Comparison of ENCODE assay signal across 28 mouse cellular contexts in genomic region chr16:68351088-68351487, GRCm38 (mm10).
DNase-seq lines count a peak whose midpoint lies in the region; ATAC-seq and TF ChIP-seq lines count a peak whose summit lies in the region.
"Had no signal": no experiment of that assay in that cellular context is flagged by ENCODE, and none has a peak within 500 bp of the region (broad histone marks: within the 10 kb centered on the region; RNA-seq: fewer than 3 reads in every experiment).

No protein-coding gene starts in this region.

- H3K4me2 ChIP-seq in forebrain, embryonic 16.5 days (ENCODE audit: low read length) = no peak overlapping the region
- H3K4me2 ChIP-seq in forebrain, embryonic 11.5 days (ENCODE audit: low read depth, low read length, severe bottlenecking) = no peak overlapping the region
- no peak overlapping the region for H3K4me2 ChIP-seq in intestine, embryonic 15.5 days (replicated peaks)
- H3K4me2 ChIP-seq in intestine, embryonic 16.5 days (ENCODE audit: low read depth, low read length) = no peak overlapping the region
- no peak overlapping the region for H3K4me2 ChIP-seq in neural tube, embryonic 14.5 days (ENCODE audit: low read depth, low read length)
- H3K4me2 ChIP-seq: embryonic facial prominence, embryonic 15.5 days; heart, embryonic 12.5 days; limb, embryonic 15.5 days; lung, embryonic 15.5 days had no signal

- no peak for TF ChIP-seq CTCF in brain, embryonic 14.5 days (IDR thresholded peaks at IDR 0.05; ENCODE audit: borderline replicate concordance, extremely low read depth, insufficient read depth, insufficient read length)

- peak; percentile 45 for ATAC-seq in forebrain, embryonic 16.5 days
- ATAC-seq in forebrain, embryonic 11.5 days (replicated peaks; ENCODE audit: low FRiP score) = no peak
- 0 out of 2 replicates have a peak, but pooled peaks have one; percentile 23 for ATAC-seq in intestine, embryonic 15.5 days
- no peak for ATAC-seq in intestine, embryonic 16.5 days
- peak; percentile 96 for ATAC-seq in neural tube, embryonic 14.5 days (ENCODE audit: low read depth)
- ATAC-seq: midbrain, embryonic 16.5 days had no signal

- no peaks in the 10 kb centered on the region for H3K27me3 ChIP-seq in forebrain, embryonic 16.5 days (replicated peaks; ENCODE audit: control insufficient read depth, insufficient read depth, low read length)
- H3K27me3 ChIP-seq in forebrain, embryonic 11.5 days (ENCODE audit: control insufficient read depth, insufficient read depth, low read length) = no peaks in the 10 kb centered on the region
- no peaks in the 10 kb centered on the region for H3K27me3 ChIP-seq in intestine, embryonic 15.5 days (replicated peaks)
- H3K27me3 ChIP-seq in intestine, embryonic 16.5 days (replicated peaks; ENCODE audit: control insufficient read depth, insufficient read depth, low read length) = no peaks in the 10 kb centered on the region
- no peaks in the 10 kb centered on the region for H3K27me3 ChIP-seq in neural tube, embryonic 14.5 days (ENCODE audit: control insufficient read depth, insufficient read depth, low read length)
- H3K27me3 ChIP-seq: CH12.LX; embryonic facial prominence, embryonic 15.5 days; heart, embryonic 12.5 days; limb, embryonic 15.5 days; lung, embryonic 15.5 days had no signal

- H3K4me1 ChIP-seq in forebrain, embryonic 16.5 days (replicated peaks; ENCODE audit: control insufficient read depth, insufficient read depth, low read length) = no peaks in the 10 kb centered on the region
- no peaks in the 10 kb centered on the region for H3K4me1 ChIP-seq in forebrain, embryonic 11.5 days (replicated peaks; ENCODE audit: control insufficient read depth, insufficient read depth, low read length)
- no peaks in the 10 kb centered on the region for H3K4me1 ChIP-seq in intestine, embryonic 15.5 days (replicated peaks)
- no peaks in the 10 kb centered on the region for H3K4me1 ChIP-seq in intestine, embryonic 16.5 days (ENCODE audit: control insufficient read depth, insufficient read depth, low read length)
- no peaks in the 10 kb centered on the region for H3K4me1 ChIP-seq in neural tube, embryonic 14.5 days (ENCODE audit: control insufficient read depth, insufficient read depth, low read length)
- H3K4me1 ChIP-seq: embryonic facial prominence, embryonic 15.5 days; heart, embryonic 12.5 days; limb, embryonic 15.5 days; lung, embryonic 15.5 days had no signal

- no peak overlapping the region for H3K9ac ChIP-seq in forebrain, embryonic 16.5 days (replicated peaks; ENCODE audit: low read depth, low read length)
- no peak overlapping the region for H3K9ac ChIP-seq in forebrain, embryonic 11.5 days (ENCODE audit: low read length)
- H3K9ac ChIP-seq in intestine, embryonic 15.5 days = no peak overlapping the region
- H3K9ac ChIP-seq in intestine, embryonic 16.5 days (ENCODE audit: low read depth, low read length) = no peak overlapping the region
- H3K9ac ChIP-seq in neural tube, embryonic 14.5 days (replicated peaks; ENCODE audit: low read depth, low read length) = no peak overlapping the region
- H3K9ac ChIP-seq: embryonic facial prominence, embryonic 15.5 days; heart, embryonic 12.5 days; limb, embryonic 15.5 days; liver, embryonic 14.5 days; lung, embryonic 15.5 days had no signal

- H3K4me3 ChIP-seq in forebrain, embryonic 16.5 days (replicated peaks; ENCODE audit: low read length) = no peak overlapping the region
- H3K4me3 ChIP-seq in forebrain, embryonic 11.5 days (ENCODE audit: low read depth, low read length) = no peak overlapping the region
- H3K4me3 ChIP-seq in intestine, embryonic 15.5 days (replicated peaks) = no peak overlapping the region
- H3K4me3 ChIP-seq in intestine, embryonic 16.5 days (ENCODE audit: low read length) = no peak overlapping the region
- H3K4me3 ChIP-seq in neural tube, embryonic 14.5 days (ENCODE audit: low read depth, low read length) = no peak overlapping the region
- H3K4me3 ChIP-seq: embryonic facial prominence, embryonic 15.5 days; heart, embryonic 12.5 days; left cerebral cortex, adult 2 months; limb, embryonic 15.5 days; lung, embryonic 15.5 days had no signal

- no peak for TF ChIP-seq POLR2A in brain, embryonic 14.5 days (IDR thresholded peaks at IDR 0.05; ENCODE audit: borderline replicate concordance, extremely low read depth, insufficient read depth, insufficient read length, poor library complexity, severe bottlenecking)

- no peak for DNase-seq in forebrain, embryonic 11.5 days (ENCODE audit: low spot score)
- DNase-seq in brain, embryonic 14.5 days (ENCODE audit: low read depth) = peak; percentile 8
- DNase-seq in ovary, postnatal 36 days (ENCODE audit: low spot score) = no peak
- DNase-seq: adrenal gland, adult 8-10 months; B cell, adult 2 months; cerebellum, adult 9-10 months; gastrocnemius, postnatal 25 days; heart, adult 18-20 months; heart, postnatal 10 days; kidney, adult 18-20 months; kidney, postnatal 10 days; lung, postnatal 36 days; right cerebral cortex, adult 18-20 months; thymus, adult 18-20 months; thymus, postnatal 36 days had no signal

- no peaks in the 10 kb centered on the region for H3K36me3 ChIP-seq in forebrain, embryonic 16.5 days (ENCODE audit: control insufficient read depth, insufficient read depth)
- no peaks in the 10 kb centered on the region for H3K36me3 ChIP-seq in forebrain, embryonic 11.5 days (ENCODE audit: control insufficient read depth, insufficient read depth, low read length)
- H3K36me3 ChIP-seq in intestine, embryonic 15.5 days = no peaks in the 10 kb centered on the region
- no peaks in the 10 kb centered on the region for H3K36me3 ChIP-seq in intestine, embryonic 16.5 days (ENCODE audit: control insufficient read depth, insufficient read depth, low read length)
- no peaks in the 10 kb centered on the region for H3K36me3 ChIP-seq in neural tube, embryonic 14.5 days (ENCODE audit: control insufficient read depth, insufficient read depth, low read length)
- H3K36me3 ChIP-seq: embryonic facial prominence, embryonic 15.5 days; G1E; heart, embryonic 12.5 days; limb, embryonic 15.5 days; lung, embryonic 15.5 days had no signal

- H3K27ac ChIP-seq in forebrain, embryonic 16.5 days (ENCODE audit: low read length) = no peak overlapping the region
- H3K27ac ChIP-seq in forebrain, embryonic 11.5 days (ENCODE audit: low read depth, low read length) = no peak overlapping the region
- no peak overlapping the region for H3K27ac ChIP-seq in intestine, embryonic 15.5 days
- no peak overlapping the region for H3K27ac ChIP-seq in intestine, embryonic 16.5 days (ENCODE audit: low read length)
- H3K27ac ChIP-seq in neural tube, embryonic 14.5 days (ENCODE audit: low read depth, low read length) = no peak overlapping the region
- H3K27ac ChIP-seq: embryonic facial prominence, embryonic 15.5 days; left cerebral cortex, adult 2 months; limb, embryonic 15.5 days; liver, embryonic 14.5 days; lung, embryonic 15.5 days had no signal

- no peaks in the 10 kb centered on the region for H3K9me3 ChIP-seq in forebrain, embryonic 16.5 days (ENCODE audit: control insufficient read depth, low read length)
- H3K9me3 ChIP-seq in forebrain, embryonic 11.5 days (ENCODE audit: control insufficient read depth, low read length) = no peaks in the 10 kb centered on the region
- H3K9me3 ChIP-seq in intestine, embryonic 15.5 days = no peaks in the 10 kb centered on the region
- H3K9me3 ChIP-seq in intestine, embryonic 16.5 days (ENCODE audit: control insufficient read depth, low read length) = no peaks in the 10 kb centered on the region
- no peaks in the 10 kb centered on the region for H3K9me3 ChIP-seq in neural tube, embryonic 14.5 days (ENCODE audit: control insufficient read depth, low read length)
- H3K9me3 ChIP-seq: embryonic facial prominence, embryonic 15.5 days; G1E; heart, embryonic 12.5 days; limb, embryonic 15.5 days; lung, embryonic 15.5 days had no signal

Comparison
In these comparisons a context has a peak if more than half of its experiments do, and no peak if none do; other contexts are left out.
1. ATAC-seq: peak in forebrain, embryonic 16.5 days (single experiment), intestine, embryonic 15.5 days (single experiment) and neural tube, embryonic 14.5 days (single experiment); none in forebrain, embryonic 11.5 days (single experiment) and intestine, embryonic 16.5 days (single experiment).